Mouse (Mus musculus) heart, embryonic 16.5 days (tissue): Measurements from ENCODE around the gene Acss2. TPM values are rescaled to one million over a fixed set of nuclear protein-coding genes. Genes with fewer than 3 reads are reported as not detected.

Source experiments
- ATAC-seq: fragments of 200-750 bp; cut with Nextera tagmentation; replicated peaks from 2 replicates; pipeline ENCODE4 v1.8.0; 2017; ENCODE audit warnings: moderate number of reproducible peaks; ENCODE audit not compliant: insufficient read depth, low FRiP score; ENCODE audit errors: extremely low read depth
- H3K27ac ChIP-seq: fragments of 300-500 bp; sonication (generic); 2 replicates; pipeline ENCODE4 v1.5.1; 2014; ENCODE audit warnings: mild to moderate bottlenecking, low read length, control low read depth, moderate library complexity
- H3K27me3 ChIP-seq: fragments of 300-500 bp; sonication (generic); 2 replicates; pipeline ENCODE4 v1.6.1; 2014; ENCODE audit warnings: low read length, mixed read lengths; ENCODE audit not compliant: control insufficient read depth, insufficient read depth
- H3K36me3 ChIP-seq: fragments of 300-500 bp; sonication (generic); 2 replicates; pipeline ENCODE4 v1.6.1; 2014; ENCODE audit not compliant: control insufficient read depth, insufficient read depth
- H3K4me1 ChIP-seq: fragments of 300-500 bp; sonication (generic); 2 replicates; pipeline ENCODE4 v1.6.1; 2014; ENCODE audit warnings: low read length, mixed read lengths; ENCODE audit not compliant: control insufficient read depth, insufficient read depth
- H3K4me2 ChIP-seq: fragments of 300-500 bp; sonication (generic); 2 replicates; pipeline ENCODE4 v1.6.1; 2014; ENCODE audit warnings: low read depth, mild to moderate bottlenecking, control low read depth, low read length
- H3K4me3 ChIP-seq: fragments of 300-500 bp; sonication (generic); 2 replicates; pipeline ENCODE4 v1.5.1; 2014; ENCODE audit warnings: mild to moderate bottlenecking, control low read depth, low read length
- H3K9ac ChIP-seq: fragments of 300-500 bp; sonication (generic); 2 replicates; pipeline ENCODE4 v1.6.1; 2014; ENCODE audit warnings: low read length, control low read depth
- H3K9me3 ChIP-seq: fragments of 300-500 bp; sonication (generic); replicated peaks from 2 replicates; pipeline ENCODE4 v1.6.1; 2016; ENCODE audit warnings: low read length; ENCODE audit not compliant: control insufficient read depth
- WGBS: fragments of 180-500 bp; shearing (Covaris S2); extraction: QIAGEN DNeasy Blood & Tissue Kit; methylation state at CpG from one replicate; pipeline ENCODE4 v1.1.7; 2014; 5-methylcytosine and 5-hydroxymethylcytosine counted together
- polyA plus RNA-seq: library from polyadenylated mRNA; unstranded; fragments of >200 nt; fragmentation: Nextera tagmentation; extraction: Ambion mirVana; gene quantifications from 2 replicates; pipeline ENCODE4 v1.2.1, GENCODE M21; 2015

Gene Acss2
- polyA plus RNA-seq, 1 experiment from 2014 or later: 24.7 TPM

GRCm38 (mm10) chr2:155627030-155627738 lies 109.4 kb downstream of the Acss2 start:
- Histone ChIP-seq H3K4me3 (no peak overlapping the region), H3K27me3 (peaks cover 8% of the 10 kb centered on the region), H3K27ac (no peak overlapping the region), H3K9ac (no peak overlapping the region), H3K9me3 (no peaks in the 10 kb centered on the region), H3K4me1 (peaks cover 2% of the 10 kb centered on the region; the same call in 1 of the 2 replicates), H3K36me3 (peaks cover 30% of the 10 kb centered on the region), H3K4me2 (no peak overlapping the region)
- no peak for ATAC-seq
- 59% methylated on average over 21 of the region's 21 CpGs for WGBS

- Histone ChIP-seq H3K4me2 (no peak overlapping the region), H3K27me3 (peaks cover 8% of the 10 kb centered on the region), H3K9me3 (no peaks in the 10 kb centered on the region), H3K4me3 (no peak overlapping the region), H3K27ac (no peak overlapping the region), H3K9ac (no peak overlapping the region), H3K4me1 (peaks cover 2% of the 10 kb centered on the region; the same call in 1 of the 2 replicates), H3K36me3 (peaks cover 39% of the 10 kb centered on the region)
- WGBS: 88% methylated on average over 9 of the region's 9 CpGs
- no peak for ATAC-seq
Observed at GRCm38 (mm10) chr2:155628112-155628511, 110.4 kb downstream of the Acss2 start.

- no peak for ATAC-seq
- Histone ChIP-seq H3K4me1 (peaks cover 2% of the 10 kb centered on the region; the same call in 1 of the 2 replicates), H3K9ac (no peak overlapping the region), H3K4me3 (no peak overlapping the region), H3K4me2 (no peak overlapping the region), H3K9me3 (no peaks in the 10 kb centered on the region), H3K27me3 (peaks cover 8% of the 10 kb centered on the region), H3K36me3 (peaks cover 43% of the 10 kb centered on the region), H3K27ac (no peak overlapping the region)
- 76% methylated on average over 13 of the region's 13 CpGs for WGBS
Observed at GRCm38 (mm10) chr2:155628519-155628918, 110.8 kb downstream of the Acss2 start.

DNA sequence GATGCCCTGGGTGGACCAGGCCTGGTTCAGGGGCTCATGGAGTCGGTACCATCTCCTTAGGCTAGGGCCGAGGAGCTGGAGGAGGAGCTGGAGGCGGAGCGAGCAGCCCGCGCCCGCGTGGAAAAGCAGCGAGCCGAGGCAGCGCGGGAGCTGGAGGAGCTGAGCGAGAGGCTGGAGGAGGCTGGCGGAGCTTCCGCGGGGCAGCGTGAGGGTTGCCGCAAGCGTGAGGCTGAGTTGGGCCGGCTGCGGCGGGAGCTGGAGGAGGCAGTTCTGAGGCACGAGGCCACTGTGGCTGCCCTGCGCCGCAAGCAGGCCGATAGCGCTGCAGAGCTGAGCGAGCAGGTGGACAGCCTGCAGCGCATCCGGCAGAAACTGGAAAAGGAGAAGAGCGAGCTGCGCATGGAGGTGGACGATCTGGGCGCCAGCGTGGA lies 111.5 kb downstream of the Acss2 start:
- no peak overlapping the region for H3K27ac ChIP-seq
- WGBS: 16% methylated on average over 35 of the region's 35 CpGs
- peak overlapping the region; percentile 53 for H3K4me2 ChIP-seq
- ATAC-seq: no peak
- peak overlapping the region; percentile 18 for H3K4me3 ChIP-seq
- H3K9ac ChIP-seq: peak overlapping the region; percentile 18; the same call in 1 of the 2 replicates
- peaks cover 8% of the 10 kb centered on the region for H3K27me3 ChIP-seq
- H3K4me1 ChIP-seq: peaks cover 3% of the 10 kb centered on the region; the same call in 1 of the 2 replicates
- H3K9me3 ChIP-seq: no peaks in the 10 kb centered on the region
- peaks cover 50% of the 10 kb centered on the region for H3K36me3 ChIP-seq

GRCm38 (mm10) chr2:155630153-155630552 lies 112.4 kb downstream of the Acss2 start:
- WGBS: 63% methylated on average over 20 of the region's 20 CpGs
- H3K4me3 ChIP-seq: no peak overlapping the region
- no peak for ATAC-seq
- no peak overlapping the region for H3K9ac ChIP-seq
- H3K4me1 ChIP-seq: peaks cover 6% of the 10 kb centered on the region; the same call in 1 of the 2 replicates
- H3K27me3 ChIP-seq: peaks cover 8% of the 10 kb centered on the region
- H3K36me3 ChIP-seq: peaks cover 59% of the 10 kb centered on the region
- no peak overlapping the region for H3K27ac ChIP-seq
- no peaks in the 10 kb centered on the region for H3K9me3 ChIP-seq
- H3K4me2 ChIP-seq: no peak overlapping the region

DNA sequence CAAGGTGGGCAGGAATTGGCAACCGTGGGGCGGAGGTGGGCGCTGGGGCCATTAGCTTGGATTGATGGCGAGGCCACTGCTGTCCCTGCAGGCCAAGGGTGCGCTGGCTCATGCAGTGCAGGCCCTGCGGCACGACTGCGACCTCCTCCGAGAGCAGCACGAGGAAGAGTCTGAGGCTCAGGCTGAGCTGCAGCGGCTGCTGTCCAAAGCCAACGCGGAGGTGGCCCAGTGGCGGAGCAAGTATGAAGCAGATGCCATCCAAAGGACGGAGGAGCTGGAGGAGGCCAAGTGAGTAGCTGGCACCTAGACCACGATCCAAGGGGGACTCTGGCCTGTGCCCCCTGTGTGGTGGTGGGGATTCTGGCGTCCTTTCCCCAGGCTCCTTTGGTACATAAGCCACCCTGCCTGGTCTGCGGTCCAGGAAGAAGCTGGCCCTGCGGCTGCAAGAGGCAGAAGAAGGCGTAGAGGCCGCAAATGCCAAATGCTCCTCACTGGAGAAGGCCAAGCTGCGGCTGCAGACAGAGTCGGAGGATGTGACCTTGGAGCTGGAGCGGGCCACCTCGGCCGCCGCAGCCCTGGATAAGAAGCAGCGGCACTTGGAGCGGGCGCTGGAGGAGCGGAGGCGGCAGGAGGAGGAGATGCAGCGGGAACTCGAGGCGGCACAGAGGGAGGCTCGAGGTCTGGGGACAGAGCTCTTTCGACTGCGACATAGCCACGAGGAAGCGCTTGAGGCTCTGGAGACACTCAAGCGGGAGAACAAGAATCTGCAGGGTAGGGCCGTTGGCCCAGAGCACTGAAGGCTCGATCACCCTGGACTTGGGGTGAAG lies 113.1 kb downstream of the Acss2 start:
- peaks cover 8% of the 10 kb centered on the region for H3K27me3 ChIP-seq
- no peaks in the 10 kb centered on the region for H3K9me3 ChIP-seq
- H3K36me3 ChIP-seq: peaks cover 61% of the 10 kb centered on the region
- ATAC-seq: no peak
- H3K27ac ChIP-seq: no peak overlapping the region
- no peak overlapping the region for H3K4me3 ChIP-seq
- no peak overlapping the region for H3K4me2 ChIP-seq
- no peak overlapping the region for H3K9ac ChIP-seq
- WGBS: 35% methylated on average over 43 of the region's 43 CpGs
- H3K4me1 ChIP-seq: peaks cover 6% of the 10 kb centered on the region; the same call in 1 of the 2 replicates

DNA sequence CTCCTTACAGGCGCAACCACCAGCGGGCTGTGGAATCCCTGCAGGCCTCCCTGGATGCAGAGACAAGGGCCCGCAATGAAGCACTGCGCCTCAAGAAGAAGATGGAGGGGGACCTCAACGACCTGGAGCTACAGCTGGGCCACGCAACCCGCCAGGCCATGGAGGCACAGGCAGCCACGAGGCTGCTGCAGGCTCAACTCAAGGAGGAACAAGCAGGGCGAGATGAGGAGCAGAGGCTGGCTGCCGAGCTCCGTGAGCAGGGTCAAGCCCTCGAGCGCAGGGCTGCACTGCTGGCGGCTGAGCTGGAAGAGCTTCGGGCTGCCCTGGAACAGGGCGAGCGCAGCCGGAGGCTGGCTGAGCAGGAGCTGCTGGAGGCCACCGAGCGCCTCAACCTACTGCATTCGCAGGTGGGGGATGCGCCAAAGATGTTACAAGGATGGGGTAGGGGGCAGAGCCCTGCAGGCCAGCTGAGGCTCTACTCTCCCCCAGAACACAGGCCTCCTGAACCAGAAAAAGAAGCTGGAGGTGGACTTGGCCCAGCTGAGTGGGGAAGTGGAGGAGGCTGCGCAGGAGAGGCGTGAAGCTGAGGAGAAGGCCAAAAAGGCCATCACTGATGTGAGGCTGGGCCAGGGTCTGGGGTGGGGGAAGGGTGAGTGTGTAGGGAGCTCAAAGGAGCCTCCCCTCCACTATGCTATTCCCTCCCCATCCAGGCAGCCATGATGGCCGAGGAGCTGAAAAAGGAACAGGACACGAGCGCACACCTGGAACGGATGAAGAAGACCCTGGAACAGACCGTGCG lies 114.6 kb downstream of the Acss2 start:
- no peak overlapping the region for H3K4me2 ChIP-seq
- no peak overlapping the region for H3K27ac ChIP-seq
- H3K9ac ChIP-seq: no peak overlapping the region
- H3K36me3 ChIP-seq: peaks cover 66% of the 10 kb centered on the region
- H3K9me3 ChIP-seq: no peaks in the 10 kb centered on the region
- peaks cover 6% of the 10 kb centered on the region; the same call in 1 of the 2 replicates for H3K4me1 ChIP-seq
- no peak overlapping the region for H3K4me3 ChIP-seq
- no peak for ATAC-seq
- WGBS: 72% methylated on average over 30 of the region's 30 CpGs
- H3K27me3 ChIP-seq: peaks cover 7% of the 10 kb centered on the region

DNA sequence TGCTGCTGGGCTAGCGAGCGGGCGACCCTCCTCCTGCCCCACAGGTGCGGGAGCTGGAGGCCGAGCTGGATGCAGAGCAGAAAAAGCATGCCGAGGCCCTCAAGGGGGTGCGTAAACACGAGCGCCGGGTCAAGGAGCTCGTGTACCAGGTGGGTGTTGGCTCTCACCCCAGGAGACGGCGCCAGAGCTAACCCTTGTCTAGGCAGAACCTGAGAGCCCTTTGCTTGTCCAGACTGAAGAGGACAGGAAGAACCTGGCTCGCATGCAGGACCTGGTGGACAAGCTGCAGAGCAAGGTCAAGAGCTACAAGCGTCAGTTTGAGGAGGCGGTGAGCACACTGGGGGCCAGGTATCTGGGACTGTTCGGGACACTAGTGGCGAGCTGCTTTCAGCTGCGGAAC lies 115.4 kb downstream of the Acss2 start:
- H3K27me3 ChIP-seq: peaks cover 5% of the 10 kb centered on the region
- no peak overlapping the region for H3K4me3 ChIP-seq
- 66% methylated on average over 19 of the region's 19 CpGs for WGBS
- H3K27ac ChIP-seq: no peak overlapping the region
- H3K9me3 ChIP-seq: no peaks in the 10 kb centered on the region
- H3K4me2 ChIP-seq: no peak overlapping the region
- H3K36me3 ChIP-seq: peaks cover 64% of the 10 kb centered on the region
- no peak overlapping the region for H3K9ac ChIP-seq
- ATAC-seq: no peak
- peaks cover 6% of the 10 kb centered on the region; the same call in 1 of the 2 replicates for H3K4me1 ChIP-seq
